Mouse (Mus musculus) left cerebral cortex, adult 2 months (tissue): ENCODE data around the gene Nabp2. TPM values are rescaled to one million over a fixed set of nuclear protein-coding genes. Genes with fewer than 3 reads are reported as not detected.
A peak's percentile ranks its signal among the peaks of the same experiment; 100 is the strongest.

Source experiments
- DNase-seq, 2 experiments: peaks; one replicate each; pipeline ENCODE4 v3.0.0; 2021 to 2022; ENCODE audit warnings: low spot score in 2 of 2, mixed read lengths in 1 of 2; ENCODE audit errors: extremely low spot score in 1 of 2
- H3K27ac ChIP-seq: fragments of 200-600 bp; 2 replicates; pipeline ENCODE4 v1.8.1; 2022
- H3K4me3 ChIP-seq: fragments of 200-600 bp; 2 replicates; pipeline ENCODE4 v1.8.1; 2022
- CTCF ChIP-seq: fragments of 200-600 bp; IDR thresholded peaks from 2 replicates; pipeline ENCODE4 v1.8.1; 2022; ENCODE audit warnings: antibody characterized with exemption, mild to moderate bottlenecking, moderate library complexity
- intact Hi-C: fragments of 180-260 bp; cut with DNase I; formaldehyde crosslinking; loops from one replicate; pipeline ENCODE4 v1.15.1; 2025
- total RNA-seq, 2 experiments: library from RNA; stranded (reverse); gene quantifications; 2 replicates each; pipeline ENCODE4 v1.2.3; 2021

Nabp2 gene
- total RNA-seq, 2 experiments from 2014 or later: 87.0 to 91.1 TPM

DNA sequence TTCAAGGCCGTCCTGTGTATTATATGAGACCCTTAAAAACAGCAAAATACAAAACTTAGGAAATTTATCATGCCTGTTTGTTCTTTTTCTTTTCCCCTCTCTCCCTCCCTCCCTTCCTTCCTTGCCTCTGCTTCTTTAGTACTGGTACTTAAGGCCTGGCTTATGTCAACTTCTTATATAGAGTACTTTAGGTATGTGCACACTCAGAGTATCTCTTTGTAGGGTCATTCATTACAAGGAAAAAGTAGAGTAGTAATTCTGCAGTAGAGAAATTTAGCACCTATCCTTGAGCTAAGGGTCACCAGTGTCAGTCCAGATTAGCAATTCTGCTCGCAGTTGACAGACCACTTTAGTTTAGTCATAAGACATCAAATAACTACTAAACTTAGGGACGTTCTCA is 14.0 kb upstream of the Nabp2 start:
- no peak for TF ChIP-seq CTCF
- intact Hi-C loops: no loop called here

GRCm38 (mm10) chr10:128424604-128425003 is 13.3 kb upstream of the Nabp2 start:
- intact Hi-C loops: no loop called here
- DNase-seq: no peak
- Histone ChIP-seq H3K27ac (no peak overlapping the region), H3K4me3 (no peak overlapping the region)
- TF ChIP-seq CTCF: no peak

More for the DNA sequence above, 14.0 kb upstream of the Nabp2 start:
- Histone ChIP-seq H3K27ac (no peak overlapping the region), H3K4me3 (no peak overlapping the region)
- DNase-seq: no peak

DNA sequence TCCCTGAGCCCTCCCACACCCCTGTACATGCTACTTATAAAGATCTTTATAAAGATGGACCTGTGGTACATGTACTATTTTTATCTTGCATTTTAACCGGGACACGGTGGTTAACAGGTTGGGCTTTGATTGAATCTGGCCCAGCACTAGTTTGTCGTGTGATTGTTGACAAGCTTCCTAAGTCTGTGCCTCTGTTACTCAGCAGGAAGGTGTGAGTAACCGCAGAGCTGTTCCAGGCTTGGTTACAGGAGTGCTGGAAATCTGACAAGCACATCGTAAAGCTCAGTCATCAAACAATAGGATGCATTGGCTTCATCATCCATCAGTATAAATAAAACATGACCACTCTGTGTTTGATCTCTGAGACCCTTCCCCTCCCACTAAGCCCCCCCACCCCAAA is 11.1 kb upstream of the Nabp2 start:
- Histone ChIP-seq H3K27ac (no peak overlapping the region), H3K4me3 (no peak overlapping the region)
- intact Hi-C loops: no loop called here
- no peak for TF ChIP-seq CTCF
- DNase-seq: no peak

- no peak for DNase-seq
- intact Hi-C loops: no loop called here
Observed at GRCm38 (mm10) chr10:128414848-128415247, 3.6 kb upstream of the Nabp2 start.

GRCm38 (mm10) chr10:128413076-128413475 is 1.8 kb upstream of the Nabp2 start:
- intact Hi-C loops: no loop called here
- no peak overlapping the region; the same call in 1 of the 2 replicates for H3K4me3 ChIP-seq

More at GRCm38 (mm10) chr10:128414848-128415247, 3.6 kb upstream of the Nabp2 start:
- no peak overlapping the region for H3K27ac ChIP-seq
- H3K4me3 ChIP-seq: no peak overlapping the region
- TF ChIP-seq CTCF: no peak

DNA sequence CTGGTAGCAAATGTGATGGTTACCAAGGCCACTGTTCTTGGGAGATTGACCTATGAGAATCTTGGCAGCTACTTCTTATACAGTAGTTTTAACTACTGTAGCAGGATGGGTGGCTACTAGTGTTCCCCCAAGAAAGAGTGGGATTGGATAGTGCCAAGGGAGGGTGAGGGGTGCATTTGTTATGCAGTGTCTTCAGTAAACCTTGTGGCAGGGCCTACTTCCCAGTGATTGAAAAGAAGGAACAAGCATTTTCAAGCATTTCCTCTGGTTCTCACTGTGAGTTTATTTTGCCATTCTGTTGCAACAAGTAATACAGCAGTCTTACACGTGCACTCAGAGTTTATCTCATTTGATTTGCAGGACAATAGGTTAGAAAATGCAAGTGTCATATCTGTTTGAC is 1.3 kb upstream of the Nabp2 start:
- no peak for TF ChIP-seq CTCF
- intact Hi-C loops: no loop called here
- no peak for DNase-seq
- Histone ChIP-seq H3K4me3 (peak overlapping the region; percentile 91), H3K27ac (peak overlapping the region; percentile 95)

More at GRCm38 (mm10) chr10:128413076-128413475, 1.8 kb upstream of the Nabp2 start:
- no peak for DNase-seq
- no peak for TF ChIP-seq CTCF
- no peak overlapping the region for H3K27ac ChIP-seq

- no peak for DNase-seq
- Histone ChIP-seq H3K4me3 (peak overlapping the region; percentile 91), H3K27ac (peak overlapping the region; percentile 95)
- no peak for TF ChIP-seq CTCF
- intact Hi-C loops: no loop called here
Observed at GRCm38 (mm10) chr10:128412055-128412381, 726 bp upstream of the Nabp2 start.

DNA sequence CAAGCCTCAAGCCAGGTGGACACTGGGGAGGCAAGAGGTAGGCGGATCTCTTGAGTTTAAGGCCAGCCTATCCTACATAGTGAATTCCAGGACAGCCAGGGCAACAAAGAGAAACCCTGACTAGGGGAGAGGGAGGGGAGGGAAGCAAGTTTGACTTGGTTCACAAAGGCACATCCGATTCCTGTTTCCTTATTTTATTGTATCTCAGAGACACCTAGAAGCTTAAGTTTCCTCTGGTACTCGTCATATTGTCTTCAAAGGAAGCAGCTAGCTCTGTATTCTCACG is 789 bp downstream of the Nabp2 start:
- TF ChIP-seq CTCF: no peak
- intact Hi-C loops: no loop called here
- Histone ChIP-seq H3K4me3 (peak overlapping the region; percentile 91), H3K27ac (peak overlapping the region; percentile 95)
- DNase-seq: no peak

DNA sequence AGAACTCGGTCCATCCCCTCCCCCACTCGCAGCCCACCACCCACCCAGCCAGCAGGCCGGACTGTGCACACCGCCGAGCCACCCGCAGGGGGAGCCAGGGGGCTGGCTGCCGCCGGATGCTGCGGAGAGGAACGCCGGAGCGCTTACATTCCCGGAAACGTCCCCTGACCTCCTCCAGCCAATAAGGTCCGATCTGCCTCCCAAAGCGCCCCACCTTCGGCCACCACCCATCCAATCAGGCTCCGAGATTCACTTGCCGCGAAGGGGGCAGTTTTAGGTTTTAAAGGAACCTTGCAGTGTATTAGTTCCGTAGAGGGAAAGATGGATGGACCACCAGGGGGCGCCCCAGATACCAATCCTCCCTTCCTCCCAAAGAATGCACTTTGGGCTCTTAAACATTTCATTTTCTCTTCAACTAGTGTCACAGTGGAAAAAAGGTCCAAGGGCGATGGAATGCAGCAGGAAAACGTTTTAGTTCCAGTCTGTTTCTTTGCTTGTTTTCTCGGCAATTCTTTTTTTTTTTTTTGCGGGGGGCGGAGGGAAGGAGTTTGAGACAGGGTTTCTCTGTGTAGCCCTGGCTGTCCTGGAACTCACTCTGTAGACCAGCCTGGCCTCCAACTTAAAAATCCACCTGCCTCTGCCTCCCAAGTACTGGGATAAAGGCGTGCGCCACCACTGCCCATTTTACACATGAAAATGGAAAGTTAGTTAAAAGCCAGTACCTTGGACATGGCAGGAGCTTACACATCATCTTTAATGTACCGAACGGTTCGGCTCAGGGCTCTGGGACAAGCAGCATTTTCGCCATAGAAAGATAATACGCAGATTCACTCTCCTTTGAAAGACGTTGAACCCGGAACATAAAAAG is 1.4 kb downstream of the Nabp2 start:
- Histone ChIP-seq H3K4me3 (peak overlapping the region; percentile 86), H3K27ac (peak overlapping the region; percentile 95)
- DNase-seq: peak; percentile 96 to 97
- TF ChIP-seq CTCF: peak; percentile 81
- intact Hi-C loops: loop anchor here (1.0 to 2.0 kb wide), 3 partner anchors 31 to 49 kb away; partner anchors contain the start of genes Coq10a and Smarcc2

GRCm38 (mm10) chr10:128408591-128409535 is 2.4 kb downstream of the Nabp2 start:
- peak overlapping the region; percentile 86 for H3K4me3 ChIP-seq
- intact Hi-C loops: loop anchor here (1.0 to 2.0 kb wide), 3 partner anchors 30 to 50 kb away; partner anchors contain the start of genes Coq10a and Smarcc2
- H3K27ac ChIP-seq: peak overlapping the region; percentile 95
- peak in 1 of 2 experiments; percentile 45 for DNase-seq
- no peak for TF ChIP-seq CTCF

- TF ChIP-seq CTCF: no peak
- Histone ChIP-seq H3K27ac (no peak overlapping the region), H3K4me3 (no peak overlapping the region)
- no peak for DNase-seq
- intact Hi-C loops: no loop called here
Observed at GRCm38 (mm10) chr10:128403931-128404330, 7.4 kb downstream of the Nabp2 start.

GRCm38 (mm10) chr10:128401638-128402037 is 9.7 kb downstream of the Nabp2 start:
- no peak overlapping the region for H3K4me3 ChIP-seq
- no peak for DNase-seq
- no peak overlapping the region for H3K27ac ChIP-seq
- no peak for TF ChIP-seq CTCF
- intact Hi-C loops: no loop called here
